Mouse (Mus musculus) ES-E14 (cell line): Measurements from ENCODE around the gene Sarnp.

Experiments used
- CHD2 ChIP-seq: IDR thresholded peaks from 2 replicates; pipeline ENCODE4 v1.6.1; 2014; ENCODE audit warnings: mild to moderate bottlenecking, low read depth, low read length, inconsistent platforms
- HCFC1 ChIP-seq: IDR thresholded peaks from 2 replicates; pipeline ENCODE4 v1.6.1; 2012; ENCODE audit warnings: low read length, inconsistent platforms, borderline replicate concordance; ENCODE audit not compliant: insufficient read depth
- MAFK ChIP-seq: IDR thresholded peaks from 2 replicates; pipeline ENCODE4 v1.6.1; 2014; ENCODE audit warnings: mild to moderate bottlenecking, low read depth, low read length, inconsistent platforms; ENCODE audit not compliant: insufficient read depth
- ZNF384 ChIP-seq: IDR thresholded peaks from 2 replicates; pipeline ENCODE4 v1.6.1; 2012; ENCODE audit warnings: low read depth, low read length, inconsistent platforms

DNA sequence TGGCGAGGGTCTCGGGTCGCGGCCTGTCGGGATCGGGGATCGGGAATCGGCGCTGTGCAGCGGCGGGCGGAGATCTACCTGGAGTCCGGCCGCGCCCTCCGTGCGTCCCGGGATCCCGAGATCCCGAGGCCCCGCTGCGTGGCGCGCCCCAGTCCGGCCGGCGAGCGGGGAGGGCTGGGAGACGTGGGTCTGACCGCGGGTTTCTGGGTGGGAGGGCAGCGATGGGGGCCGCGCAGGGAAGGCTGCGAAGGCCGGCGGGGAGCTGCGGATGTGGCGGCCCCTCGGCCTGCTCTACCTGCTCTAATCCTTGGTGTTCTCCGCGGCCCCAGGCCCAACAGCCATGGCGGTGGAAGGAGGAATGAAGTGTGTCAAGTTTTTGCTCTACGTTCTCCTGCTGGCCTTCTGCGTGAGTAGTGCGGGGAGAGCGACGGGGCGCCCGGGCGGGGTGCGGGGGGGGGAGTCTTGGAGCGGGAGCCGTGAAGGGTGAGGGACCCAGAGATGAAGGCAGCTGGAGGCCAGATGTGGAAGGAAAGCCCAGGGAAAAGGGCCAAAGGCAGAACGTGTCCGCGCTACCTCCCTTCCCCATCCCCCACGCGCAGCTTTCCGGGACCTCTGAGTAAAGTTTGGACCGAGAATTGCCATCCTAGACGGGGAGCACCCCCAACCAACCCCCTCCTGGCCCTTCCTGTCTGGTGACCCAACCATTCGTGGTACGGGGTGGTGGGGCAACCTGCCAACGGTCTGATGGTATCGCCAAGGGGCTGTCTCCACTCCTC lies 93.1 kb downstream of the Sarnp start:
- TF ChIP-seq HCFC1 (no peak), CHD2 (no peak), ZNF384 (no peak), MAFK (no peak)
